Mouse (Mus musculus): ENCODE measurements at regions not wholly inside any gene's neighbourhood (a gene's known extent, or its start where the extent isn't known, plus 50 kb on each side); places are given as distances from the start of the nearest gene placed in this dataset.

GRCm38 (mm10) chr6:98178005-98178404 lies 164.5 kb downstream of the Gm765 start:
- no peak for DNase-seq (ENCODE audit: low spot score)

GRCm38 (mm10) chr6:98149043-98149813 lies 193.3 kb downstream of the Gm765 start:
- DNase-seq (ENCODE audit: low spot score) = no peak

- DNase-seq (ENCODE audit: low spot score) = no peak
Measured at GRCm38 (mm10) chr6:98147855-98148254, 194.7 kb downstream of the Gm765 start.

GRCm38 (mm10) chr6:98132931-98133330 lies 209.6 kb downstream of the Gm765 start:
- peak; percentile 79 for DNase-seq (ENCODE audit: low spot score)

- no peak for DNase-seq (ENCODE audit: low spot score)
Measured at GRCm38 (mm10) chr6:98125434-98125833, 217.1 kb downstream of the Gm765 start.

GRCm38 (mm10) chr6:98118355-98119150 lies 224.0 kb downstream of the Gm765 start:
- no peak for DNase-seq (ENCODE audit: low spot score)

GRCm38 (mm10) chr6:98114327-98115134 lies 228.0 kb downstream of the Gm765 start:
- no peak for DNase-seq (ENCODE audit: low spot score)

GRCm38 (mm10) chr6:98113708-98114107 lies 228.8 kb downstream of the Gm765 start:
- no peak for DNase-seq (ENCODE audit: low spot score)

- DNase-seq (ENCODE audit: low spot score) = no peak
Measured at GRCm38 (mm10) chr6:98112495-98113115, 229.9 kb downstream of the Gm765 start.

- no peak for DNase-seq (ENCODE audit: low spot score)
Measured at GRCm38 (mm10) chr6:98107123-98107522, 235.4 kb downstream of the Gm765 start.

GRCm38 (mm10) chr6:98105280-98106090 lies 237.1 kb downstream of the Gm765 start:
- peak; percentile 95 for DNase-seq (ENCODE audit: low spot score)

- DNase-seq (ENCODE audit: low spot score) = no peak
Measured at GRCm38 (mm10) chr6:98104432-98104831, 238.1 kb downstream of the Gm765 start.

- no peak for DNase-seq (ENCODE audit: low spot score)
Measured at GRCm38 (mm10) chr6:98101023-98101422, 241.5 kb downstream of the Gm765 start.

- no peak for DNase-seq (ENCODE audit: low spot score)
Measured at GRCm38 (mm10) chr6:98099126-98099525, 243.4 kb downstream of the Gm765 start.

GRCm38 (mm10) chr6:98095243-98095642 lies 247.3 kb downstream of the Gm765 start:
- no peak for DNase-seq (ENCODE audit: low spot score)

GRCm38 (mm10) chr6:98089185-98089584 lies 253.4 kb downstream of the Gm765 start:
- no peak for DNase-seq (ENCODE audit: low spot score)

- DNase-seq (ENCODE audit: low spot score) = no peak
Measured at GRCm38 (mm10) chr6:98080076-98080475, 262.5 kb downstream of the Gm765 start.

Measured in layer of hippocampus, adult 9-10 months (tissue).